Mouse (Mus musculus) thymus, postnatal 14 days (tissue): ENCODE data around the gene Lrmda.
A peak's percentile ranks its signal among the peaks of the same experiment; 100 is the strongest.

Experiments used
- DNase-seq: peaks from one replicate; pipeline ENCODE4 v3.0.0; 2021

Gene Lrmda

DNA sequence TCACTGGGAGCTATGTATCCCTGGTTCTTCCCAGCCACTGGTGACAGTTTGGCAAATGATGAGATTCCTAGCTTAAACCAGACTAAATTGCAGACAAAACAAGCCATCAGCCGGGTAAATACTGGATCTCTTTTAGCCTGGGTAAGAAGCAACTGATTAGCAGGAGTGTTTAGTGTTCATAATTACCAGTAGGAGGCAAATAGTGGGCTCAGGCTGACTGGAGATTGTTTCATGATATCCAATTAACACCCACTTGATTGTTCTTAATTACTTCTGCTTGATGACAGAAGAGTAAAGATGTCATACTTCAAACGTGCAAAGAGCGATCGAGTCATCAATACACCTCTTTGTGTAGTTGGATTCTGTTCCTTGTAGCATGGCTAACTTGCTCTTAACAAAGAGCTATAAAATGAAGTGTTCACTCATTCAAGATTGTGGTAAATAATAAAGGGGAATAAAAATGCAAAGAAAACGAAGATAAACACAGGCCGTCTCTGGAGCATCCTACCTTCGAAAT, 405.6 kb downstream of the Lrmda start:
- no peak for DNase-seq

DNA sequence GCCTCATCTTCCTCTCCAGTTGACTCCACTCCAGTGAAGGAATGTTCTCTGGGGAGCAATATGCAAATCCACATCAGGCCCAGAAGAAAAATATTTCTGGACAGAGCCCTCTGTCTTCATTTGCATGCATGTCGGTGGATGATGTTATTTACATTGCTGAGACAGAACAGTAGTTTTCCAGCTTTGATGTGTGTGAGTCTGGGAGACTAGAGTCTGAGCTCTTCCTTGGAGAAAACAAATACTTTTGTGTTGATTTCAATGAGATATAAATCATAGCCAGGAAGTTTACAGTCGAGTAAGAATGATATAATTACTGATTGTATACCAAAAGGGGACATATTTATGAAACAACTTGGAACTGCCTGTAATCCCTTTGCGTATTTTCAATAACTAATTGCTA, 415.9 kb downstream of the Lrmda start:
- DNase-seq: no peak

DNA sequence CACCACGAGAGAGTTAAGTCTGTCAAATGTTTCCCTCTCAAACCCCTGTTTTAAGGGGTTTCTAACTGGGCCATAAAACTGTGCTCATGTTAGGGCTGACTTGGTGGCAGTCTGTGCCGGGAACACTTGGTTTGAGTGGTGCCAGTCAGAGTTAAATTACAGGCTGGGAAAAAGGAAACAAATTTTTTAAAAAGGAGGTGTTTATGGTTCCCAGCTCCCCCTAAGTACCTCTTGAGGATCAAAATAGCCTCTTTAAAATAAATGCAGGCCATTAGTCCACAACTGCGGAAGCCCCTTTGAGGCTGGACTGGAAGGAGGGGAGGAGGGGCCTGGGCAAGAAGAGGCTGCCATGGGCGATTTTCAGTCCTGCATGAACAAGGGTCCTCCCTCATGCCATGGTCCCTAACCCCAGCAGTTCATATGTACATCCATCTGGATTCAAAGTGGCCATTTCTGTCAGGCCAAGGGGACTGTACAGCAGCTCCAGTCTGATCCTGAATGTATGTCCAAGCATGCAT, 416.4 kb downstream of the Lrmda start:
- no peak for DNase-seq

DNA sequence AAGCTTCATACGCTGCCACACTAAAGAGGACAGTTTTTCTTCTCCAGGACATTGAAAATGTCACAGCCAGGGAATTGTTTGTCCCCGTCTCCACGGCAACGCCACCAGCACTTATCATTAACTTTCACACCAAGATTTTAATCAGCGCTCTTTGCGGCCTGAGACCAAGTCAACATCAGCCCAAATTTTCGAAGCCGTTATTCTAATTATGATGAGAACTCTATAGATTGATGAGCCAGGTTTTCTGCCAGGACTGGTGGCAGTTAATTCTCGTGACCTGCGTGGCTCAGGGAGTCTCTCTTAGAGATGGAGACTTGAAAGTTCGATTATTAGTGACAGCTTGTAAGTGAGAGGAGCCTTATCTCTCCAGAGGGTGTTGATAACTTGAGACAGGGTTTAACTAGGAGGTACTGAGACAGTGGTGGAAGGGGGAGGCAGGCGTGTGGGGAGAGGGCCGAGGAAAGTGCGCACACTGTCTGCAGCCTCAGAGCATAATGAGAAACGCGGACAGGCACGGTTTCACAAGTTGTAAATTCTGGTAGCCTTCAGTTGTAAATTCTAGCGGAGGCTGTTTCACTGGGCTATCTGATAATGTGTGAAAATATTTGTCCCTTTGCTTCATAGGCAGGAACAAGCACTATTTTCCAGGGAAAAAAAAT, 421.0 kb downstream of the Lrmda start:
- no peak for DNase-seq

DNA sequence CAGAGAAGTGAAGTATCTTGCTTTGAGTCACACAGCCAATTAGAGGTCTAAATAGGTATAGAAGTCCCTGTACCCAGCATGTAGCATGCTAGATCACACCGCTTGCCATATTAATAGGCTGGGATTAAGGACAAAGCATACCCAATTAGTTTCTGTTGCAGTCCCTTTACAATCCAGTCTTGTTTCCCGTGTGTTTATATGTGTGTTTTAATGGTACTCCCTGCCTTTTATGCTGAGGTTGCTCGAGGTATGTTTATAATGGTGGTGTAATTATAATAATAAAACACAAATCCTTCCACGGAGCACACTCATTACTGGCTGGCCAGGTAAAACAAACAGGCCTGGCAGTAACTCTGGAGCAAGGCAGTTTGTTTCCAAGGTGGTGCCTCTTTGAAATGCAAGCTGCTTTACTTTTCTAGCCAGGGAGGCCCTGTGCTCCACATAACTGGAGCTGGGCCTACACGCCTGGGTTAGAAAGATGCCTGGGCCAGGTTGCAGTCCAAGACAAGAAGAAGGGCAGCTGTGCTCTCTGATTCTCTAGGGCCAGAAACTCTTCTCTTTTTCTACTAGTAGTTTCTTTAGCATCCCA, 422.4 kb downstream of the Lrmda start:
- no peak for DNase-seq

DNA sequence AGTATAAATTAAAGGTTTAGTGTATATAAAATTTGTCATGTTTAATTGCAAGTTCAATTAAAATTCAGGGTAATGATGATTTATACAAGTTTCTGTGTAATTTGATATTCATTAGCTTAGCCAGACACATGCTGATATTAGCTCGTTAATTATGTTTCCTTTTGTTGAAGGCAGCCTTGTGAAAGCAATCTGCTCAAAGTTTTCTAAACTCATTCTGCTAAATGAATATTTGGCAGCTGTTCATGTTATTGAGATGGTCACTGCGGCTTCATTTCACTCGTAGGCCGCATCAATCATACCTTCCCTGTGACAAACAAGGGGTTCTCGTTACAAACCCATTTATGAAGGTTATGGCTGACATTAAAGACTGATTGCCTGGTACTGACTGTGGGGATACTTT, 423.2 kb downstream of the Lrmda start:
- no peak for DNase-seq

DNA sequence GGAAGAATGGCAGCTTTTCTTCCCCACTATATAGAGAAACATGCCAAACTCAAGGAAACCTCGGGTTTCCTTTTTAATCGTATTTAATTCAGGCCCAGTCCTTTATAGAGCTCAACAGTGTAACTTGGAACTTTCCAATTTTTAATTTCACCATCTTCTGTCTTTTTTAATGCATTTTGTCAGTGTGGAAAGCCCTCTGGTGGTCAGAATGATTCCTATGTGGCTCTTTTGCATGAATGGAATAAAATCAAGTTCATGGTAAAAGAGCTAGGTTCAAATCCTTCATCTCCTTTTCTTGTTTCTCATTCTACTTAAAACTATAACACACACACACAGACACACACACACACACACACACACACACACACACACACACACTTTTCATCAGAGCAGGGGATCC, 425.0 kb downstream of the Lrmda start:
- DNase-seq: no peak

DNA sequence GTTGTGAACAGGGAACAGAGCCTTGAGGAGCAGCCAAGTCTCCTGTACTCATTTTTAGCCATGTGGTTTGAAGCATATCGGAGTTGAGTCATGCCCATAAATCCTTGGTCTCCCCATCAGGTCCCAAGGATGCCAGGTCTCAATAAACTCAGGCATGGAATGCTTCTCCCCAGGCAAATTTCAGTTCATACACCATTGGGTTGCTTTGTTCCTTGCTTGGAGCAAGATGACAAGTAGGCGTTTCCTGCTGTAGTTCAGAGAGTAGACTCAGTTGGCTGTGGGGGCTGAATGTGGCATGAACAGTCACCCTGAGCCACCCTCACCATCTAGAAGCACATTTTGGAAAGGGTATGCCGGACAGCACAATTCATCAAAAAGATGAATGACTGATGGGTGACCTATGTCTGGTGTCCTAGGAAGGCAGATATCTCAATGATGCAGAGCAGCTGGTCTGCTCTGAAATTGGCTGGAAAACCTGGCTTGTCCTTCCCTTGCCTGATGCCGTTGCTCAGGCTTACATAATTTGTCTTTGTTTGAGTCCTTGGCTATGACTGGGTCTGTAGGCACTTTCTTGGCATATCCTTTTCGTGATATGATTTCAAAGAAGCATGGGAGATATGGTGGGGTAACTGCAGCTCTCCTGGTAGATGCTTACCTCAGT, 425.8 kb downstream of the Lrmda start:
- no peak for DNase-seq

DNA sequence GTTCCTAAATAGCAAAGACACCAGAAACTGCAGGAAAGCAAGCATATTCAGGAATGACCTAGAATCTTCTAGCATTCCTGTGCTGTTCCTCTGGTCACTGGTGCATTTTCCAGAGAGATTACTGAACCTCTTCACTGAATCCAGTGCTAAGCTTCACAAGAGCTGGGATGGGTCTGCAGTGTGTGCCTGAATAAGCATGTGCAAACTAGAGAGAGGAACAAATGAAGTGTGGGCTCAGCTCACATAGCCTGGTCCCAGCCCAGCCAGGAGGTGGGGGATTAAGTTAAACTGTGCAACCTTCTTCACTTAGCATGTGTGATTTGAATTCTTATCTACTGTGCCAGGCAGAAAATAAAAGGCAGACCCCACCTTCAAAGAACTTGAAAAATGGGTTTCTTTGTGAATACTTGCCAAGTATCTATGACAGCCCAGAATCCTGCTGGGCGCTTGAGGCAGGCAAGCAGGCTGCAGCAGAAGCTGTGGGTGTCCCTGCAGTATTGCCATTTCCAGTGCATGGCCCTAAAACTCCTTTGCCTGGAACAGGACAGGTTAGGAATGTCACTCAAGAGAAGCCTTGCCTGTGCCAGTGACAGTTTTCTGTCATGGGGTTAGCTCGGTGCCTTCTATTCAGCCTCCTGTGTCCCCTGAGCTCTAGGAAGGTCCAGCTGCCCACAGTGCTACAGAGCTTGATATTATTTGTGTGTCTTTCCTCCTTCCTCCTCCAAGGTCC, 426.5 kb downstream of the Lrmda start:
- no peak for DNase-seq

DNA sequence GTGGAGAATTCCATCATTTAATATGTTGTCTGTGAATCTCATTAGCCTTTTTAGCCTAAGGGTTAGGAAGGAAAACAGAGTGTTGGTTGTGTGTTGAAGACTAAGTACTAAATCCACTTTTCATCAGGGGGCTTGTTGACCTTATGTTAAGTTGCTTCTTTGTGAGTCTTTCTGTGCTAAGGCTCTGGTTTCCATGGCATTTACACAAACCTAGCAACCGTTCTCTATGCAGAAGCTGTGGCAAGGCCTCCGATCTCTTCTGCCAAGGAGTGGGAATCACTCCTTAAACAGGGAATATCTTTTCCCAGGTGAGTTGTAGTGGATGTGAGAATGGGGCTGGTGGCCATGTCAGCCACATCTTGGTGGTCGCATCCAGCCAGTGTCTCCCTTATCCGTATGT, 432.1 kb downstream of the Lrmda start:
- DNase-seq: no peak

DNA sequence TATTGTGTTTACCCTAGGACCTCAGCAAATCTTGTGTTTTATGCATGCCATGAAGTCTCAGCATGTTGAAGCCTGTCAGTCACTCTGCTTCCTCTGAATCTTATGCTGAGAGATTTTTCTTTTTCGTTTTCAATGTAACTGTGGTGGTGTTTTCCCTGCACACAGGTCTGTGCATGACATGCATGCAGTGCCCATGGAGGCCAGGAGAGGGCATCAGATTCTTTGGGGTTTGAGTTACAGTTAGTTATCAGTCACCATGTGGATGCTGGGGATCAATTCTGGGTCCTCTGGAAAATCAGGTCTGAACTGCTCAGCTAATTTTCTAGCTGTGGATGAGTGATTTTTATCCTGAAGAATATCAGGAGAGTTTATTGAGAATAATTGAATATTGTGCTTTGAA, 444.8 kb downstream of the Lrmda start:
- peak; percentile 4 for DNase-seq

DNA sequence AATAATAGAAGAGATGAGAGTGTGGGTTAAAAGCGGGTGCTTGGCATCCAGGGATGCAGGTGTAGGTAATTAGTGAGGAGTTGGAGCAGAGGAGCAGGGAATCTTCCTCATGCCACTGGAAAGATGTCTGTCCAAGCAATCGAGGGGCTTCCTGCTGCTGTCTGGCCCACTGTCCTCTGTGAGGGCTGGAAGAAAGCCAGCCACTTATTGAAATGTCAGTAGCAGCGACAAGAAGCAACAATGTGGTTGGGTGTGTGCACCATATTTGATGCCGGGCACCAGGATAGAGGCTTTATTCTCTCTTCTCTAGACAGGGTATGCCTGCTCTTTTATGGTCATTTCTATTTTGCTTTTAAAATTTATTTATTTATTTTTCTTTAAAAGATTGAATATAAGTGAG, 451.5 kb downstream of the Lrmda start:
- DNase-seq: no peak

DNA sequence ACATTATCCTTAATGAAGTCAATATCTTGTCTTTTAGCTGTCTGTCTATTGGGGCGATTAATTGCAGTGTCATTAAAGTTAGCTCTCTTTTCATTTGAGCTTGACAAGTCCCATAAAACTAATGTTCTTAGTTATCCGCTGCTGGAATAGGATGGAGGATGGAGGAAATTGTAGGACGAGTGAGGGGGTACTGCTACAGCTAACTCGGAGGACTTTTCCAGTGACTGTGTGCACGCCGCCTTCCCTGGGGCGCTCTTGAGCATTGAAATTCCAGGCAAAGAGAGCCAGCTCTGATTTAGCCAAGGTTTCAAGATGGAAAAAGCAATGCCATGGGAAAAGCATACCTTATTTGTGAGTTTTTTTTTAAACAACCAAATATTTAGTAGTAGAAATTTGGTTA, 453.9 kb downstream of the Lrmda start:
- DNase-seq: no peak

DNA sequence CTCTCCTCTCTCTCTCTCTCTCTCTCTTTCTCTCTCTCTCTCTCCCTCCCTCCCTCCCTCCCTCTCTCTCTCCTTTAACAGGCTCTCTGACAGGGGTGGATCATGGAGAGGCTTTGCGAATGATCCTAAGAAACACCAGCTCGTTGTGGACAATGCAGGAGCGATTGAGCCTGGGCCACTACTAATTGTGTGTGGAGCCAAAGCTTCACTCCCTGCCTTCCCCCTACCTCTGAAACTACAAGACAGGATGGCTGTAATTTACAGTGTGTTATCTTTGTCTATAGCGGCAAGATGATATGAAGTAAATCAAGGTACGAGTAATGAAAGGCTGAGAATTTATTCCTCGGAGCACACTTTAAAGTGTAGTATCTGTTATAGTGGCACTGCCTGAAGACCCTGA, 454.5 kb downstream of the Lrmda start:
- no peak for DNase-seq

DNA sequence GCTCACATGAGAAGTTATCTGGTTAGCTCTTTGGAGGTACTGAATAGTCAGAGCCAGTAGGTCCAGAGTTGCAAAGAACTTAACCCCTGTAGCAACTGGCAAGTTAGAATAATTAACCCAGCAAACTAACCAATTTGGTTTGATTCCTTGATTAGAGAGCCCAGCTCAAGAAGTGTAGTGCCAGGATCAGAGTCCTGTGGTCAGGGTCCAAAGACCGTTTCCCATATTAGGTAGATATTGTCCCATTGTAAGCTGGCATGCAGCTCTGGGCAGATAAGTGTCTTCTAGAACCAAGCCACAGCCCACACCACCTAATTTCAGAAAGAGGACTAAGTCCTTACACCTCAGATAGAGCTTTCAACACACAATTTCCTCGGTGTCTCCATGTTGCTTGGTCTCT, 473.8 kb downstream of the Lrmda start:
- DNase-seq: no peak

DNA sequence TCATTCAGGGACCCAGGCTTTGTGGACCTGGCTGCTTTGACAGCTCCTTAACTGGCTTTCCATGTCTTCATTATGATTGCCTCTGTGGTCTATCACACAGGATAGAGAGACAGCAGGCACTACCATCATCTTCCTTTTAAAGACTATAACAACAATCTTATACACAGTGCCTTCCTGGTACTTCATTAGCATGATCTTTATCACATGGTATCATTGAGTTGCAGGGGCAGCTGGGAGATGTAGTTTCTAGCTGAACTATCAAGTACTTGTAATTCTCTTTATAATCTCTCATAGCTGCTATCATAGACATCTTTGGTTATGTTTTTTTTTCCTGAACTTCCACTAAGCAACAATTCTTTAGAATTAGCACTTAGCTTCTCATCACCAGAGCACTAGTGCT, 474.8 kb downstream of the Lrmda start:
- no peak for DNase-seq

DNA sequence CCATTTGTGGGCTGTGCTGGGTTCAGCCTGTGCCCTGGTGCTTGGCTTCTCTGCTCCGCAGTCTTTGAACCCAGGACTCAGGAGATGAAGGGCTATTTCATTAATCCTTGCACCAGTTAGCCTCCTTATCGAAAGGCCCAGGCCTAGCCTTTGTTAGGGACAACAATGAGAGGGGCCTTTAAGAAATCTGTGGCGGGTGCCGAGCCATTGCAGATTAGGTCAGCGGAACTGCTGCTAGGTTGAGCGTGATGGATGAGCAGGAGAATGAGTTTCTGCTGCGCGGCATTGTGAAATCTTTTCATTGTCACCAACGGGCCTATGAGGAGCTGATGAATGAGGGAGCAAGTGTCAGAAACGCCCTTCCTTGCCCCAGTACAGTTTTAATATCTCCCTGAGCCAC, 475.4 kb downstream of the Lrmda start:
- no peak for DNase-seq

DNA sequence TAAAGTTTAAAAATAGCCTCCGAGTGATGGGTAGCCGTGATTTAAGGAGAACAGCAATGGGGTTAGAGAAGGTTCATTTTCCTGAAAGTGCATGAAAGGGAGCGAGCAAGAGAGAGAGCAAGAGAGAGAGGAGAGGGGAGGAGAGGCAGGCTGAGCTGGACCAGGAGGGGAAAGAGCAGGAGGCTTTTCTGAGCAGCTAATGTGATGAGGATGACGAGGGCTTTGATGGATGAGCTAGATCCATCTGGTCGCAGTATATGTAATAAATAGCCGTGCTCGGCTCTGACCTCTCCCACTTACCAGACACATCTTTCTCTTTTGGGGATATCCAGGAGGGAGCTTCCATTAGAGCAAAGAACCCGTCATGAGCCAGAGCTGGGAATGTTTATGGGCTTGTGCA, 475.8 kb downstream of the Lrmda start:
- DNase-seq: no peak

DNA sequence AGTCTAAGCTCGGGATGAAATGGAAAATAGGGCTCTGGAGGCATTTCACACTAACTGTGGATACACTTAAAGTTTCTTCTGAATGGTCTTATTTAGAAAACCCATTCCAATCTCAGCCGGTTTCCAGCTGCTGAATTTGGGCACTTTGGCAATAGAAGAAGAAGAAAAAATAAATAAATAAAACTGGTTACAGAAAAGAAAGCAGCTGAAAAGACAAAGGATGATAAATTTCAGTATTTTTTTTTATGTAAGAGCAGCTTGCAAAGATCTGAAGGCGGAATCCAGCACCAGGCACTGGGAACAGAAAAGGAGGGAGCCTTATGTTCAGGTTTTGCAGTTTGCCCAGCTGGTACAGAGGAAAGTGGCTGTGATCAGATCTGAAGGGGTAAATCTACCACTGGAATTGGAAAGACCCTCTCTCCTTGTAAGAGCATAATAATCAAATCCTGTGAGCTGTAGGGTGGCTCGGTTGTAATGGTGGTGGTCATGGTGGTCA, 478.2 kb downstream of the Lrmda start:
- DNase-seq: no peak

DNA sequence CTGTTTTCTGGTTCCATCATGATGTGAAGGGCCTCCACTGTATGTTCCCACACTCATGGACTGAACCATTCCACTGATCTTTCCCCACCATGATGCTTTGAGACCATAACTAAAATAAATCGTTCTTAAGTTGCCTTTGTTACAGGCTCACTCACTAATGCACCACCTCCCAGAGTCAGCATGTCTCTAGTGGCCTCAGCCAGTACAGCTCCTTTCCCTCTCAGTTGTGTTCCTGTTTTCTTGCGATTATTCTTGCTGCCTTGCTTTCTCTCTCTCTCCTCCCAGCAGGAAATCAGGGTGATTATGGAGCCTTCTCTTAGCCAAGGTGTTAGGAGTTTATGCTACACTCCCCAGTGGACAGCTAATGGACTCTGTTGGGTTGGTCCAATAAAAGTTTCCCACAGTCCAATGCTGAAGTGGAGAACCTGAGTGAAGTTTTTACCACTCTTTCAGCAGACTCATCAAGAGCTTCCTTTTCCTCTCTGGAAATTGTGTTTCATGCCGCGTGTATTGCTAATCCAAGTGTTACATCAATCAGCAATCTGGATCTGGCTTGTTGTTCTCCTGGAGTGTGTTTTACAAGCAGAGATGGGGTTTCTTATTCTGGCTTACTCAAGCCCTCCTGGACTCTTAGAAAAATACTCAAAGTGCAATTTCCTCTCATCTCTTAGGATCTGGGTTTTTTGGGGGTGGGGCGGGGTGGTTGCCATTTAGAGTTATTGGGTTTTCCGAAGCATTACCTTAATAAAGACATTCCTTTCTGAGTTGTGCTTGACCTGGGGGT, 490.4 kb downstream of the Lrmda start:
- DNase-seq: no peak

DNA sequence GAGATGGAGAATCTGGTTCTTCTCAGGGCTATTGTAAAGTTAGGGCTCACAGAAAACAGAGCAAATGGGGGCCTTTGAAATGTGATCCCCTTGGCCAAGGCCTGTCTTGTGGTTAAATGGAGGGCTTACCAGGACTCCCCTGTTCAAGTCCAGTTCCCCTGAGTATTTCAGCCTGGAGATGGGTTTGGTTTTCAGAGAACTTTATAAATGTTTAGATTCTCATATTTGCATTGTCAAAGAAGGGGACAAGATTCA, 490.9 kb downstream of the Lrmda start:
- DNase-seq: no peak

DNA sequence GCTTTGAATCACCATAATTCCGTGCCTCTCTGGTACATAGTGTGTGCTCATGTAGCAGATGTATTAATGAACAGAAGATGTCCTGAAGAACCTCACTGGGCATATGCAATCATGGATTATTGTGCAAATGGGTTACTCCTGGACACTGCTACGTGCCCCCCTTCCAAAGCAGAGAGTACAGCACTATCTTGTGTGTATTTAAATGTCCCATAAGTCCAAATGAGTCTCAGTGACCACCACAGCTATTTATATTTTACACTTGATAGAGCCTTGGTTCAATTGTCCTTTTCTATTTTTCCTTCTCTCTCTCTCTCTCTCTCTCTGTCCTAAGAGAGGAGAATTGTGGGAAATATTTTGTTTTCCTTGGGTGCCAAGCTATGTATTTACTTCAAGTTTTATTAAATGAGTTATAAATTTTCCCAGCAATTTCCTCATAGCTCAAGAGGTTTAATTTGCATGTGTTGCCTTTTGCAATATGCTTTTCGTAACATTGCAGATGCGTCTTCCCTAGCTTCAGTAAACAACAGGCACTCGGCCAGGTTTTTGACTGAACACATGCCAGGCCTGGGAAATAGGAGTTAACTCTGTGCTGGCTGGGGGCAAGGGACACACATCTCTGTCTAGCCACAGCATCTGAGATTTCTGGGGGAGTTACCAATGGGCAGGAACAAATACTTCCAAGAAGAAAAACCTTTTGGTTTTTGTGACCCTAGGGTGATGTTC, 495.0 kb downstream of the Lrmda start:
- DNase-seq: no peak
